Mouse (Mus musculus): Measurements from ENCODE around the gene Mei1.
A peak's percentile ranks its signal among the peaks of the same experiment; 100 is the strongest.

Gene Mei1

DNA sequence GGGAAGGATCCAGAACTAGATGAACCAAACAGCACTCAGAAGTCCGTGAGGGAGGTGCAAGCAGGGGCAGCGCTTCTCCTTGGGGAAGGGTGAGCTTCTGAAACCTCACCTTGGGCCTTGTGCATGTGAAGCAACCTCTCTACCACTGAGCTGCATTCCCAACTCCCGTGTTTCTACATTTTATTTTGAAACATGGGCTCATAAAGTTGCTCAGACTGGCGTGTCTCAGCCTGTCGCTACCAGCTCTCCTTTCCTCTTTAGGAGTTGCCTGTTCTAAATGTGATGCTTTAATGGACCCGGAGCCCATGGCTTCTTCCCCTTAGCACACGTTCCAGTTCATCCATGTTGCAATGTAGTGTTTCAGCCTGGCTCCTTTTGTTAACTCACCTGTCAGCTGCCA, 82.6 kb downstream of the Mei1 start:
- no peak for DNase-seq

DNA sequence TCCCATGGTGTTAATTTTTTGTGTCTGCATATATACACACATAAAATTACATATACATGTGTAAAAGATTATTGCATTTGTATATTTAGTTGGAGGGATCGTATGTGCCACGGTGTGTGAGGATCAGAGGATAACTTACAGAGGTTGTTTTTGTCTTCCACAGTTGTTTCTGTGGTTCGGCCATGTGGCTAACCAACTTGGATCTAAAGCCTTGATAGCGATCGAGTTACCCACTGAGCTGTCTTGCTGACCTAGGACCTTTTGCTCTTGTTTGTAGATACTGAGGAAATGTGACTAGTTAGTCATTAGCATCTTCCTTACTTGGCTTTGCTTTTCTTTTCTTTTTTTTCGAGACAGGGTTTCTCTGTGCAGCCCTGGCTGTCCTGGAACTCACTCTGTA, 86.5 kb downstream of the Mei1 start:
- DNase-seq = no peak

DNA sequence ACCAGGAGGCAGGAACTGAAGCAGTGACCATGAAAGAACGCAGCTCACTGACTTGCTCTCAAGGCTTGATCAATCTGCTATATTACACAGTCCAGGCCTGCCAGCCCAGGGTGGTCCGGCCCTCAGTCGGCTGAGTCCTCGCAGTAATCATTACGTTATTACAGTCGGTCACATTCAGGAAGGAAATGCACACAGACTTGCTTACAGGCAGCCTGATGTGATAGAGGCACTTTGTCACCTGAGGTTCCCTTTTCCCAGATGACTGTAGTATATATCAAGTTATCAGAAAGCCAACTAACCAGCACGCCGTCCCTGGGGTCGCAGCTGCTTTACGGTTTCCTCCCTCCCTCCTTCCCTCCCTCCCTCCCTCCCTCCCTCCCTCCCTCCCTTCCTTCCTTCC, 87.1 kb downstream of the Mei1 start:
- no peak for DNase-seq

DNA sequence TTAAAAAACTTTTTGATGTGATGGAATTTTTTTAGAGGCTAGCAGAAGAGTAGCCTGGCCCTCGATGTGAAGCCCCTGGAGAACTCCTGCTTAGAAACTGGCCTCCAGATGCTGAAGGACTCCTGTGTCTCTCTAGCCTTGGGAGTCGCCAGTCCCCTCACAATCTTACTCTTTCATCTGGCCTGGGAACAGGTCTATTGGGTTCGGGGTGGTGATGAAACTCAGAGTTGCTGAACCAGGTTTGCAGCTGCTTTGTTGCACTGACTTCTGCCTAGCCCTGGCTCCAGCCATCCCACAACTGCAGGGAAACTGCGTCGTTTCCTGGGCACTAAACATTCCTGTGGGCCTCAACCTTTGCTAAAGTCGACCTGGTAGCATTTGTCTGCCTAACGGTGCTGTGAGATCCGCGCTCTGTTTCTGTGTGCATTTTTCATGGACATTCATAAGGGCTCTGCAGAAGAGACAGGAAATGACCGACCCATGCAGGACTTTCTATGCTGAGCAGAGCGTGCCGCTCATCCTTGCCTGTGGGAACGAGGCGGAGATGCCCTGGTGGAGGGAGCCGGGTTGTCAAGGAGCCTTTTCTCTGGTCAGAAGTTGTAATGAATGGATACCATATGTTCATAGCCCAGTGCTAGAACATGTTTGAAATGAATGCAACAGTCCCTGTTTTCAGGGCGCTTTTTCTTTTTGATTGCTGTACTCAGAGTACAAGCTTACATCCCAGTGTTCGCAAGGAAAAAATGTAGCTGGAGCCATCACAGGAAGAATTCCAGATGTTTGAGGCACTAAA, 88.6 kb downstream of the Mei1 start:
- no peak for DNase-seq

DNA sequence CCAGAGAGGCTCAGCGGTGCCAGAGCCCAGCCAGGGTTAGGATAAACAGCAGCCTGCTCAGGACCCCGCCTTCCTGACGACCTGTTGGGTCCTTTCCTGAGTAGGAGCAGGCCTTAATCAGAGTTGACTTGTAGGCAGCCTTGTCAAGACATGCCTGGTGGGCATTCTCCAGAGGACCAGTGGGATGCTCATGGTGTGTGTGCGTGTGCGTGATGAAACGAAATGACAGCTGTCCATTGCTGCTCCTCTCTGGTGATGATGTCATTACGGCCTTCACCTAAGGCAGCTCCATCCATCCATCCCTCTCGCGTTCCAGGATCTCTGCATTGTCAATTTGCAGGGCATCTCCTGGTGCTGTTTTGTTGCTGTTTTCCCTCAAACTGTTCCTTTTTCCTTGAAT, 89.7 kb downstream of the Mei1 start:
- DNase-seq = no peak

DNA sequence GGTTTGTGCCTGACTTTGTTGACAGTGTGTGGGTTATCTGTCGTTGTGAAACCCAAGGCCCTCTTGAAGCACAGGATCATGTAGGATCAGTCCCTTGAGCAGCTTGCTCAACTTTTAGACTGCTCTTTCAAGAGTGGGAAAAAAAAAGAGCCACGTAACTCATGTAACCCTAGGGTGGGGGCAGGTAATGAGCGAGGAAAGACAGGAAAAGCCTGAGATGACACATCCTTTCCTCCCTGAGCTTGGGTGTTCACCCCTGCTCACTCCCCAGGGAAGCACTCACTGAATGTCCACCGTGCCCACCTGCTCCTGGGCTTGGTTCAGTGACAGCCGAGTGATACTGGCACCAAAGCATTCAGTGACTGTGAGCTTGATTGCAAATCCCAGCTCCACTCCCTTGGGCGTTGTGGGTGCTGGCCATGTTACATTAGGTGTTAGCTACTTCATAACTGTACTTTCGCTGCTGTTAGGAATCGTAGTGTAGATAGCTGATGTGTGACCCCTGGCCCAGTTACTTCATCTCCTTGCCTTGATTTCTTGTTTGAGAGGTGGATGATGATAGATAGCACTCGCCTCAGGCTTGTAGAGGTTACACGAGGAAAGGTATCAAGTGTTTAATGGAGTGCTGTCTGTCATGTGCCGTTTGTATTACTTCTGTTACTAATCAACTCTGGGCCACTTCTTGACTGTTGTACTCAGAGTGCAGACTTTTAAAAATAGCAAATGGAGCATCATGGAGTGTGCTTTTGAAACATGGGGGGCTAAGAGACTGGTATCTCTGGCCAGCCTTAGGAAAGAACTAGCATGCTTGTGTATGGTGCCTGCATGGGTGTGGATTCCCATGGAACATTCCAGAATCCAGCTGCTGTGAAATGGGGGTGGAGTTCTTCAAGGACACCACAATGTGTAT, 91.2 kb downstream of the Mei1 start:
- DNase-seq = no peak

DNA sequence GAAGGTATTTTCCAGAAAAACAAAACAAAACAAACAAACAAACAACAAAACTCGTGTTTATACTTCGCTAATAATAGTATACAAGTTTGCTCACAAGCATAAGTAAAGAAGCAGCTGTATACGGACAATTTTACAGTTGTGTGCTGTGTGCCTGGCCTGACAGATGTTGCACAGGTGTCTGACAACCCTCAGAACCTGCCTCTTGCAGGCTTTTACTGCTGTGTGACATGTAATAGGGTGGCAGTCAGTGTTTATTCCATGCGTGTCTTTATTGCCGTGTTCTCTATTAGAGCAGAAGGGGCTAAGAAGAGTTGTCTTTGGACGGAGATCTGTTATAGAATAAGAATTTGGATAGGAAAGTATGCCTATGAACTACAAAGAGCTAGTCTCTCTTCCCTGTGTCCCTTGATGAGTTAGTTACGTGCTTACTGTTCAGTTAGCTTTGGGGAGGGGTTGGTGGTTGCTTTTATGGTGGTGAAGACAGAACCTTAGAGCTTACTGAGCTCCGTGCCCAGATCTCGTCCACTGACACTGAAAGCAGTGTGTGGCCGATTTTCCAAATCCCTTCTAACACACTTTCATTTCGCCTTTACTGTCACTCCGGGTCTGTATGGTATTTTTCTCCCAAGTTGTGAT, 92.3 kb downstream of the Mei1 start:
- no peak for DNase-seq

DNA sequence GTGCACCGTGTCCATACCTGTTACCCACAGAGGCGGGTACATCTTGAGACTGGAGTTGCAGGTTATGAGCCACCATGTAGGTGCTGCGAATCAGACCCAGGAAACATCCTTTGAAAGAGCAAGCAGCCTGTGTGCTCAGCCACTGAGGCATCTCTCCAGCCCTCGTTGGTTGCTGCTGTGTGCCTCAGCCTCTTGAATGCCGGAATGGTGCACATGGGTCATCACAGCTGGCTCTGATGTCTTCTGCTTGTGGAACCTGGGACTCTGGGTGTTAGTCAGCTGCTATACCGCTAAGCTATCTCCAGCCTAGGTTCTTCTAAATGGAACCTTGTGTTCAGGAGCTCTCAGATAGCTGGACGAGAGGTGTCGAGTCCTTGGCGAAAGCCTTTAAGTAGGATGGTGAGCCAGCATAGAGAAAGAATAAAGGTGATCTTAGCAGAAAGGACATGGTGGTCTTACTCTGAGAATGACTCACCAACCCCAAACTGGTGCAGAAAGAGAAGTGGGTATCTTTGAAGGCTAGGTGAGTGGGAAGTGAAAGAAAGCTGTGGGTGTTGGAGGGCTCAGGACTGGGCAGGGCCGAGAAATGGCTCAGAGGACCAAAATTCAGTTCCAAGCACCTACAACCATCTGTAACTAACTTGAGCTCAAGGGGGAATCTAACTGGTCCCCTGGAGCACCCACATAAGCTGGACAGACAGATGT, 93.7 kb downstream of the Mei1 start:
- no peak for DNase-seq

DNA sequence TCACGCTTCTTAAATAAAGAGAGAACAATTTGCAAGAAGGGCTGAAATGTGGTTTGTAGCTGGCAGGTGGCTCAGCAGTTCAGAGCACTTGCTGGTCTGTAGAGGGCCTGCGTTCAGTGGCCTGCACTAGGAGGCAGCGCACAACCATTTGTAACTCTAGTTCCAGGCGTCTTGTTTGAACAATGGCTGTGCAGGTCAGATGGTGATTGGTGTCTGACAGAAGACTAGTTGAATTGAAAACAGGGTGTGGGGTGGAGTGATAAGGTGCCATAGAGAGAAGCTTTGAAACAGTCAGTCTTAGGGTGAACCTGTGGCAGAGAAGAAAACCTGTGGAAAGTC, 94.2 kb downstream of the Mei1 start:
- DNase-seq = no peak

DNA sequence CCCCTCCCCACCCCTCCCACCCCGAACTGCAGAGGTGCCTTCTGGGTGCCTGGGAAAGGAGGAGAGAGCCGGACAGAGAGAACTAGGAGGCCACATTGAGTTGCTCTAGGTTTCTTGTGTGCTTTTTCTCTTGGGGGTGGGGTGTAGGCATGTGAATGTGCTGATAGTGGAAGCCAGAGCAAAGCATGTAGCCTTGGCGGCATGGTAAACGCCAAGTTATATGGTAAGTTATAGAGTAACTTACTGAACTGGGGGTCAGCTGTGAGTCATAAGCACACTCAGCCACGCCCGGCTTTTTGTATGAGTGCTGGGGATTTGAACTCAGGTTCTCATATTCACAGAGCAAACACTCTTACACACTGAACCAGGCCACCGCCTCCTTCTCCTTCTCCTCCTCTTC, 94.7 kb downstream of the Mei1 start:
- no peak for DNase-seq

DNA sequence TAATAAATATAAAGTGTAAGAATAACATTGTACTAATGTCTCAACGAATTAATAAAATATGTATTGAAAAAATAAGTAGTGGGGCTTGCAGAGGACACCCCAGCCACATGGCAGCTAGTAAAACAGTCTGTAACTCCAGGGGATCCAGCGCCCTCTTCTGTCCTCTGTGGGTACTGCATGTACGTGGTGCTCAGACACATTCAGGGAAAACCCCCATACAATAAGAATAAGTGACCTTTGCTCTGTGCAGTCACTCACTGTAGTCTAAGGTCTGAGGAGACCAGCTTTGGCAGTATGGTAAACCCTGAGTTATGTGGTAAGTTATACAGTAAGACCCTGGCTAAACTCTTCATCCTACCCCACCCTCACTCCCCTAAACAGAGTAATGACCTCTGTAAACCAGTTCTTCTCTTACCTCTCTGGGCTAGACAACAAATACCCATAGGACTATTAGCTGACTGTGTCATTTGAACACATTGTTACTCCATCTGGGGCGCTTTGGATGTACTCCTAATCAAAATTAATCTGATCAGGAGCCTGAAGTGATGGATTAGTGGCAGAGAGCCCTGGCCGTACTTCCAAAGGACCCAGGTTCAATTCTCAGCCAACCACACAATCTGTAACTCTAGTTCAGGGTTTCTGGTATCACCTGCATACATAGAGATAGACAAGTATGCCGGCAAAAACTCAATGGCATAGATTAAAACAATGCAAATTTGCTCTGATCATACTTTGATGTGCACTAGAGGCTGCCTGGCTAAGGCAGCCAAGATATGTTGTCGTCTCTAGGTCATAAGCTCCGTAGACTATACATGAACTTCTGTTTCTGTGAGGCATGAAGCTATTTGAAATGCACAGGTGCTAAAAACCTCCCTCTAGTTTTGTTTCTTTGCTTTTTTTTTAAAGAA, 95.8 kb downstream of the Mei1 start:
- DNase-seq = peak; percentile 89 to 93

DNA sequence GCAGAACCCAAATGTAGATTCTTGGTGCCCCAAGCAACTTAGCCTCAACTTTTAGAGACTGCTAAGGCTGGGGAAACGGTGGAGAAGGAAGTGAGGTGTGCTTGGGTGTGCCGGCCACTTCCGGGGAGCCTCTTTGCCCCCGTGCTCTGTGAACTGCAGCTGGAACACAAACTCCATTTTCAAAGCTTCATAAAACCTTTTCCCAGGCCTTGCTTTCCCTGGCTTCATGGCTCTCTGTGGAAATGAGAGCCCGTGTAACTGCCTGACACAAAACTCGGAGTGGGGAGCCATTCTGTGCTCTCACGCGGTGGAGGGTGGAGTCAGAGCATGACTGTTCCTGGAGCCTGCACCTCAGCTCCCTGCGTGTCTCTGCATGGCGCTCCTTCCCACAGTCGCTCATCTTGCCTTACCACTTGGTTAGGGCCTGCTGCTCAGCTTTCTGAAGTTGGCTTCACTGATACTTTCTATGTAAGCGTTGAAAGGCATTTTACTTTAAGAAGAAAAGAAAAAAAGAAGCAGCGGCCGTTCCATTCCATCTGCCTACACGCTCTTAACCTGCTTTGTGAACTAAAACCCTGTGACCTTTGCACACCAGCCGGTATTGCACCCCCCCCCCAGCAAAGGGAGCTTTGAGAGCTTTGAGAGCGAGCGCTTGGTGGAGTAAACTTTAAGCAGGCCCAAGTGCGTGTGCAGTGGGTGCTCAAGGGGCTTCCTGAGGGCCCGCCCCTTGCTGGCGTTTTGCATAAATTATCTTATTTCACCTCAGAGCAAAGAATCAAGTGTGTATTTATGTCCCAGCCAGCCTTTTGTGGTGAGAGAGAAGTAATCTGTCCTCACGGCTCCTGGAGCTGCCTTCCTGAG, 96.7 kb downstream of the Mei1 start:
- DNase-seq = no peak

DNA sequence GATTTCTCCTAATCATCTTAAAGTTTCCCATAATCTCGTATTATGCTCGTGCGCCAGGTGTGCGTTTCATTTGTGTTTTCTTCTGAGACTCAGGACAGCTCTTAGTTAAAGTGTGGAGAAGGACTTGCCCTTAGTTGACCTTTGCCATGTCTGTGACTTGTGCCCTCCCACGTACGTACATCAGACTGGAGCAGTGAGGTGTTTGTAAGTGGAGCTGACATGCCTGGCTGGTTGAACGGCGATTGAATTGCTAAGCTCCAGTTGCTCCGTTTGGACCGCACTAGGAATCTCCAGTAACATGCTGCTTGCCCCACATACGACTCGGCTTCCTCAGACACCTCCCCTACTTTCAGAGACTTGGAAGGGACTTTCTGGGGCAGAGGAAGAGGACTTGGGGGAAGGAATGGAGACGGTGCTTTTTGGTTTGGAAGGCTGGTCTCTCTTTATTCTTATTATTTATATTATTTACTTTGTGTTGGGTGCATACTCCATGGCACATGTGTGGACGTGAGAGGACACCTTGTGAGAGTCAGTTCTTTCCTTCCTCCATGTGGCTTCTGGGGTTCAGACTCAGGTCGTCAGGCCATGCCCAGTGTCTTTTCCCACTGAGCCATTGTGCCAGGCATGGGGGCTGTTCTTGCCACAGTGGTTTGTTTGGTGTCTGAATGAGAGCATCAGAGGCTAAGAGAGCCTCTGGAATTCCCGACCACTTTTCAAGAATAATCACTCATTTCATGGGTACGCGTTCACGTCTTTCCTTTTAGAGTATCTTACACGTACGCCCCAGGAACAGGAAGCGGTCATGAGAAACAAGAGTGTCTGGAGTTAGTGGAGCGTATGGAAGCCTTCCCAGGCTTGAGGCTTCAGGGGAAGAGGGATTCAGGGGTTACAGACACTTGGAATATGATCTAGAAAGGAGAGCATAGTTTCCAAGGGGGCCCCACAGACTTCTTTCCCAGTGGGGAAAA, 97.7 kb downstream of the Mei1 start:
- DNase-seq = peak; percentile 61 to 65

DNA sequence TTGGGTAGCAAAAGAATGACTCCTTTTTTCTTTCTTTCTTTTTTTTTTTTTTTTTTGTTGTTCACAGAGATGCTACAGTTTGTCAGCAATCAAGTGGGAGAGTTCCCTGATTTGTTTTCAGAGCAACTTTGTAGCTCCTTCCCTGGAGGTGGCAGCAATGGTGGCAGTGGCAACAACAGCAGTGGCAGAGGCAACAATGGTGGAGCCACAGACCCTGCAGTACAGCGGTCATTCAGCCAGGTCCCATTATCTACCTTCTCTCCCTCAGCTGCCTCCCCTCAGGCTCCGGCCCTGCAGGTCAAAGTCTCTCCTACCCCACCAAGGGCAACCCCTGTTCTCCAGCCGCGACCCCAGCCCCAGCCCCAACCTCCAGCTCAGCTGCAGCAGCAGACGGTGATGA, 99.9 kb downstream of the Mei1 start:
- no peak for DNase-seq

DNA sequence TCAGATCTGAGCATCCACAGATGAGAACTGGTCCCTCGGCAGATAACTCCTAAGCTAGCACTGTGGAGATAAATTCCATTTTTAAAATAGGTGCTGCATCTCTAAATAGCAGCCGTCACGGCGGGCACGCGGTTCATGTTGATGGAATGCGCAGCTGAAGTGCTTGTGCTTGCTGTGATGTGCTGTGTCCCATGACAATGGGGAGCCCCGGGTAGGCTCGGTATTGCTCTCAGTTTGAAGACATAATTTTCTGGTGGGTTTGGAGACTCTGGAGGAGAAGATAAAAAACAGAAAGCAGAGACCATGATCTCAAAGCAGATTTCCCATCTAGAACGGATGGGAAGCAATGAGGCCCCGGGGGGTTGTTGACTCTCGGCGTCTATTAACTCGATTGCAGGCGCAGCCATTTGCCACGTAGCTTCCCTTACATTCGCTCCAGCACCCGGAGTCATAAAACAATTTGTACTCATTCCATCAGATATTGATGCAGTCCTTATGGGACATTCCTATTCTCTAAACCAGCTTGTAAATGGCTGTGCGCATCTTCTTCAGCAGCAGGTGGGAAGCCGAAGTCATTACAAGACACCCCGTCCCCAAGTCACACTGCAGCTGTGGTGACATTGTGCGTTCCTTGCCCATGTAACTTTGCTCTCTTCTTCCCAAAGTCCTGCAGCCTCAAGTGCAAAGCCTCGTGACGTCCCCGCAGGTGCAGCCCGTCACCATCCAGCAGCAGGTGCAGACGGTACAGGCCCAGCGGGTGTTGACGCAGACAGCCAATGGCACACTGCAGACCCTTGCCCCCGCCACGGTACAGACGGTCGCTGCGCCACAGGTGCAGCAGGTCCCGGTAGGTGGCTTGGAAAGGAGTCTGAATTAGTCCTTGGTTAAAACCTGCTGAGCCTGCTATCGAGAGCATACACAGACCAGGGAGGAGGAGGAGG, 100.9 kb downstream of the Mei1 start:
- DNase-seq = peak; percentile 77 to 87

DNA sequence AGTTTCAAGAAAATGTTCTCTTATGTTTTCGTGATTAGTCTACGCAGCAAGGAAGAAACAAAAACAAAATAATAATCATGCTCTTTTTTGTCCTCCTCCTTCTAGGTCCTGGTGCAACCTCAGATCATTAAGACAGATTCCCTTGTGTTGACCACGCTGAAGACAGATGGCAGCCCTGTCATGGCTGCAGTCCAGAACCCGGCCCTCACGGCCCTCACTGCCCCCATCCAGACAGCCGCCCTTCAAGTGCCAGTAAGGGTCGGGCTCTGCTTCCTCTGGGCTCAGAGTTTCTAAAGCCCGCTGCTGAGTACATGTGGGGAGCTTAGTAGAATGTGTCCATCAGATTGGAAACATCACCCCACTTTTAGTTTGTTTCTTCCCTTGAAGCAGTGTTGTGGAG, 102.9 kb downstream of the Mei1 start:
- peak; percentile 93 to 96 for DNase-seq

DNA sequence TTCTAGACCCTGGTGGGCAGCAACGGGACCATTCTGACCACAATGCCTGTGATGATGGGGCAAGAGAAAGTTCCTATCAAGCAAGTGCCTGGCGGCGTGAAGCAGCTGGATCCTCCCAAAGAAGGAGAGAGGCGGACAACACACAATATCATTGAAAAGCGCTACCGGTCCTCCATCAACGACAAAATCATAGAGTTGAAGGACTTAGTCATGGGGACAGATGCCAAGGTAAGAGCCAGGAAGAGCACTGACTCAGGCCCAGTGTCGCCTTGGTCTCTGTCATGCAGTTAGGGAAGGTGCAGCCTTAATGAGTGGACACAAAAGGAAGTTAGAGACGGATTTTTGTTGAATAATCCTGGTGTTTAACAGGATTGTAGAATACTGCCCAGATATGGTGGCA, 105.3 kb downstream of the Mei1 start:
- no peak for DNase-seq

Data from cerebellum, postnatal 10 days (tissue).